Mouse (Mus musculus) MEL (cell line): ENCODE data around the gene Uba3. TPM values are rescaled to one million over a fixed set of nuclear protein-coding genes. Genes with fewer than 3 reads are reported as not detected.

ENCODE experiments used
- DNase-seq: peaks from one replicate; pipeline ENCODE4 v3.0.0; 2011; ENCODE audit warnings: low read depth, low spot score
- H3K27ac ChIP-seq: 2 replicates; pipeline ENCODE4 v1.5.1; 2012; ENCODE audit warnings: low read depth, mild to moderate bottlenecking, control low read depth, low read length, moderate library complexity; ENCODE audit not compliant: control insufficient read depth
- H3K27me3 ChIP-seq, 2 experiments: fragments of 150-350 bp in 1 of 2; sonication (generic) in 1 of 2; 2 replicates each; pipeline ENCODE4 v1.6.1; 2012; ENCODE audit warnings: low read length in 2 of 2, mild to moderate bottlenecking in 2 of 2, improper control_type of control experiment in 1 of 2, moderate library complexity in 1 of 2; ENCODE audit not compliant: insufficient read depth in 2 of 2, control insufficient read depth in 1 of 2
- H3K36me3 ChIP-seq, 2 experiments: 2 replicates each; pipeline ENCODE4 v1.6.1; 2012 to 2014; ENCODE audit warnings: low read length in 2 of 2, improper control_type of control experiment in 1 of 2, inconsistent platforms in 1 of 2, mild to moderate bottlenecking in 1 of 2; ENCODE audit not compliant: insufficient read depth in 2 of 2, control insufficient read depth in 1 of 2
- H3K4me1 ChIP-seq, 2 experiments: fragments of 150-350 bp in 1 of 2; sonication (generic) in 1 of 2; 2 replicates each; pipeline ENCODE4 v1.6.1; 2012; ENCODE audit warnings: low read length in 2 of 2, improper control_type of control experiment in 1 of 2, mild to moderate bottlenecking in 1 of 2; ENCODE audit not compliant: insufficient read depth in 2 of 2, control insufficient read depth in 1 of 2
- H3K4me3 ChIP-seq, 2 experiments: fragments of 150-350 bp in 1 of 2; sonication (generic) in 1 of 2; 2 replicates each; pipeline ENCODE4 v1.5.1; 2012; ENCODE audit warnings: low read depth in 2 of 2, low read length in 2 of 2, mild to moderate bottlenecking in 2 of 2, moderate library complexity in 2 of 2, control low read depth in 1 of 2, improper control_type of control experiment in 1 of 2; ENCODE audit not compliant: control insufficient read depth in 1 of 2, insufficient read depth in 1 of 2
- H3K79me2 ChIP-seq: 2 replicates; pipeline ENCODE4 v1.6.1; 2012; ENCODE audit warnings: mild to moderate bottlenecking, low read length, moderate library complexity; ENCODE audit not compliant: control insufficient read depth, poor library complexity, insufficient read depth
- H3K9ac ChIP-seq: 2 replicates; pipeline ENCODE4 v1.6.1; 2012; ENCODE audit warnings: low read depth, mild to moderate bottlenecking, control low read depth, low read length, moderate library complexity; ENCODE audit not compliant: control insufficient read depth, poor library complexity, severe bottlenecking
- H3K9me3 ChIP-seq: fragments of 150-350 bp; sonication (generic); replicated peaks from 2 replicates; pipeline ENCODE4 v1.6.1; 2012; ENCODE audit warnings: mild to moderate bottlenecking, low read length, improper control_type of control experiment, moderate library complexity; ENCODE audit not compliant: insufficient read depth
- BHLHE40 ChIP-seq: IDR thresholded peaks from 2 replicates; pipeline ENCODE4 v1.6.1; 2012; ENCODE audit warnings: low read depth, mild to moderate bottlenecking, inconsistent platforms, low read length, improper control_type of control experiment, borderline replicate concordance
- CHD1 ChIP-seq: IDR thresholded peaks from 2 replicates; pipeline ENCODE4 v1.6.1; 2012; ENCODE audit warnings: low read depth, mild to moderate bottlenecking, inconsistent platforms, low read length, improper control_type of control experiment
- CTCF ChIP-seq, 3 experiments: IDR thresholded peaks in 2 of 3; conservative IDR thresholded peaks in 1 of 3; 2 replicates each; pipeline ENCODE4 v1.5.1; 2011 to 2012; ENCODE audit warnings: low read length in 3 of 3, low read depth in 2 of 3, mild to moderate bottlenecking in 2 of 3, improper control_type of control experiment in 1 of 3, inconsistent platforms in 1 of 3, mixed read lengths in 1 of 3, moderate library complexity in 1 of 3; ENCODE audit not compliant: control insufficient read depth in 1 of 3, insufficient read depth in 1 of 3, poor library complexity in 1 of 3, severe bottlenecking in 1 of 3
- ELF1 ChIP-seq: IDR thresholded peaks from 2 replicates; pipeline ENCODE4 v1.6.1; 2014; ENCODE audit warnings: low read depth, mild to moderate bottlenecking, inconsistent platforms, low read length, improper control_type of control experiment, moderate library complexity
- EP300 ChIP-seq, 2 experiments: IDR thresholded peaks; 2 replicates each; pipeline ENCODE4 v1.6.1; 2011; ENCODE audit warnings: improper control_type of control experiment in 2 of 2, low read length in 2 of 2, low read depth in 1 of 2, mild to moderate bottlenecking in 1 of 2
- ETS1 ChIP-seq: IDR thresholded peaks from 2 replicates; pipeline ENCODE4 v1.6.1; 2012; ENCODE audit warnings: low read depth, mild to moderate bottlenecking, inconsistent platforms, low read length, improper control_type of control experiment, moderate library complexity
- GABPA ChIP-seq: IDR thresholded peaks from 2 replicates; pipeline ENCODE4 v1.6.1; 2012; ENCODE audit warnings: low read depth, mild to moderate bottlenecking, inconsistent platforms, low read length, improper control_type of control experiment, moderate library complexity
- MYB ChIP-seq: IDR thresholded peaks from 2 replicates; pipeline ENCODE4 v1.6.1; 2011; ENCODE audit warnings: mild to moderate bottlenecking, low read depth, low read length, improper control_type of control experiment
- MYC ChIP-seq: IDR thresholded peaks from 2 replicates; pipeline ENCODE4 v1.6.1; 2011; ENCODE audit warnings: low read depth, mild to moderate bottlenecking, low read length, improper control_type of control experiment, moderate library complexity
- NELFE ChIP-seq: IDR thresholded peaks from 2 replicates; pipeline ENCODE4 v1.6.1; 2011; ENCODE audit warnings: low read depth, low read length, improper control_type of control experiment
- POLR2AphosphoS2 ChIP-seq: IDR thresholded peaks from 2 replicates; pipeline ENCODE4 v1.6.1; 2011; ENCODE audit warnings: low read length, improper control_type of control experiment
- RCOR1 ChIP-seq: IDR thresholded peaks from 2 replicates; pipeline ENCODE4 v1.6.1; 2012; ENCODE audit warnings: low read depth, mild to moderate bottlenecking, inconsistent platforms, low read length, improper control_type of control experiment
- SIN3A ChIP-seq: IDR thresholded peaks from 2 replicates; pipeline ENCODE4 v1.6.1; 2012; ENCODE audit warnings: low read length, improper control_type of control experiment, inconsistent platforms
- SMC3 ChIP-seq: IDR thresholded peaks from 2 replicates; pipeline ENCODE4 v1.6.1; 2011; ENCODE audit warnings: low read depth, low read length, improper control_type of control experiment
- UBTF ChIP-seq: IDR thresholded peaks from 2 replicates; pipeline ENCODE4 v1.6.1; 2012; ENCODE audit warnings: low read depth, mild to moderate bottlenecking, inconsistent platforms, low read length, improper control_type of control experiment, moderate library complexity, borderline replicate concordance; ENCODE audit not compliant: insufficient read depth
- ZNF384 ChIP-seq: IDR thresholded peaks from 2 replicates; pipeline ENCODE4 v1.6.1; 2012; ENCODE audit warnings: low read depth, mild to moderate bottlenecking, inconsistent platforms, low read length, improper control_type of control experiment
- polyA plus RNA-seq, 2 experiments: library from polyadenylated mRNA; stranded (reverse) in 1 of 2; unstranded in 1 of 2; fragments of >175 nt in 1 of 2; fragments of >200 nt in 1 of 2; gene quantifications; 2 replicates each; pipeline versions ENCODE4 v1.2.1 to v1.2.4; 2012; ENCODE audit warnings: low replicate concordance in 2 of 2, low read depth in 1 of 2; ENCODE audit not compliant: insufficient read length in 2 of 2, insufficient read depth in 1 of 2, missing spikeins in 1 of 2
- total RNA-seq: library from RNA; depleted of rRNA; stranded (reverse); fragments of 300-350 nt; gene quantifications from 2 replicates; pipeline ENCODE4 v1.2.3, GENCODE M21; 2012

Uba3 gene
- total and polyA plus RNA-seq, 3 experiments, result 37.1 to 38.1 TPM; not detected in 1

- H3K27me3 ChIP-seq, result no peaks in the 10 kb centered on the region
- H3K4me3 ChIP-seq, result peak overlapping the region; percentile 64 to 97
- H3K36me3 ChIP-seq, result peaks cover 10 to 42% of the 10 kb centered on the region in 2 experiments
- H3K4me1 ChIP-seq, result peaks cover 23 to 34% of the 10 kb centered on the region in 2 experiments
- peak overlapping the region; percentile 78 for H3K9ac ChIP-seq
- H3K79me2 ChIP-seq, result peaks cover 24% of the 10 kb centered on the region
- peak; percentile 51 for DNase-seq
- no peaks in the 10 kb centered on the region for H3K9me3 ChIP-seq
- H3K27ac ChIP-seq, result peak overlapping the region; percentile 73
- TF ChIP-seq MYB (no peak), EP300 (IDR thresholded peaks at IDR 0.05; ENCODE audit: low read depth in 1 of 2, low read length in 2 of 2) (no peak), UBTF (0 out of 2 replicates have a peak, but pooled peaks have one; percentile 22), SIN3A (peak; percentile 7; the same call in 1 of the 2 replicates), BHLHE40 (no peak)
Observed at GRCm38 (mm10) chr6:97204952-97205351, 495 bp downstream of the Uba3 start.

- DNase-seq, result peak; percentile 62
- Histone ChIP-seq H3K4me1 (peaks cover 21 to 29% of the 10 kb centered on the region in 2 experiments), H3K79me2 (peaks cover 24% of the 10 kb centered on the region), H3K27me3 (no peaks in the 10 kb centered on the region), H3K9me3 (no peaks in the 10 kb centered on the region), H3K27ac (peak overlapping the region; percentile 73), H3K4me3 (peak overlapping the region; percentile 64 to 97), H3K9ac (peak overlapping the region; percentile 78), H3K36me3 (peaks cover 13 to 38% of the 10 kb centered on the region in 2 experiments)
- no peak for TF ChIP-seq GABPA
- TF ChIP-seq MYC, result no peak
- TF ChIP-seq SMC3, result no peak
- TF ChIP-seq ETS1, result peak; percentile 18; the same call in 1 of the 2 replicates
- TF ChIP-seq SIN3A, result peak; percentile 16; the same call in 1 of the 2 replicates
- no peak for TF ChIP-seq ZNF384
- peak; percentile 61; the same call in 1 of the 2 replicates for TF ChIP-seq CHD1
- no peak for TF ChIP-seq CTCF (IDR thresholded peaks at IDR 0.05 in 2 of 3, conservative IDR thresholded peaks at IDR 0.05 in 1 of 3; ENCODE audit: control insufficient read depth in 1 of 3, insufficient read depth in 1 of 3, low read depth in 2 of 3, low read length in 3 of 3, poor library complexity in 1 of 3, severe bottlenecking in 1 of 3)
- TF ChIP-seq ELF1, result no peak
- no peak for TF ChIP-seq RCOR1
- no peak for TF ChIP-seq POLR2AphosphoS2
- TF ChIP-seq NELFE, result no peak
Observed at GRCm38 (mm10) chr6:97204252-97204869, 1.1 kb downstream of the Uba3 start.
